Mouse (Mus musculus) midbrain, postnatal 0 days (tissue): ENCODE data around the gene Gm44511. TPM values are rescaled to one million over a fixed set of nuclear protein-coding genes. Genes with fewer than 3 reads are reported as not detected.

Experiments used
- ATAC-seq: fragments of 200-750 bp; cut with Nextera tagmentation; 2 replicates; pipeline ENCODE4 v1.8.0; 2017; ENCODE audit warnings: moderate number of reproducible peaks, mild to moderate bottlenecking, moderate TSS enrichment, moderate library complexity; ENCODE audit not compliant: low FRiP score
- DNase-seq: peaks from one replicate; pipeline ENCODE4 v3.0.0-alpha.2; 2015; ENCODE audit warnings: low spot score
- H3K27ac ChIP-seq: fragments of 300-500 bp; sonication (generic); 2 replicates; pipeline ENCODE4 v1.5.1; 2014; ENCODE audit warnings: low read depth, mild to moderate bottlenecking, low read length, mixed read lengths
- H3K27me3 ChIP-seq: fragments of 300-500 bp; sonication (generic); 2 replicates; pipeline ENCODE4 v1.6.1; 2014; ENCODE audit warnings: low read length, control low read depth, mixed read lengths; ENCODE audit not compliant: insufficient read depth
- H3K36me3 ChIP-seq: fragments of 300-500 bp; sonication (generic); 2 replicates; pipeline ENCODE4 v1.6.1; 2014; ENCODE audit warnings: low read length, control low read depth, mixed read lengths; ENCODE audit not compliant: insufficient read depth
- H3K4me1 ChIP-seq: fragments of 300-500 bp; sonication (generic); 2 replicates; pipeline ENCODE4 v1.6.1; 2014; ENCODE audit warnings: mild to moderate bottlenecking, control low read depth, antibody characterized with exemption, low read length, mixed read lengths; ENCODE audit not compliant: insufficient read depth
- H3K4me2 ChIP-seq: fragments of 300-500 bp; sonication (generic); 2 replicates; pipeline ENCODE4 v1.6.1; 2014; ENCODE audit warnings: low read depth, mild to moderate bottlenecking, low read length, mixed read lengths; ENCODE audit not compliant: poor library complexity, severe bottlenecking
- H3K4me3 ChIP-seq: fragments of 300-500 bp; sonication (generic); 2 replicates; pipeline ENCODE4 v1.5.1; 2014; ENCODE audit warnings: low read depth, mild to moderate bottlenecking, low read length, moderate library complexity
- H3K9ac ChIP-seq: fragments of 300-500 bp; sonication (generic); replicated peaks from 2 replicates; pipeline ENCODE4 v1.6.1; 2014; ENCODE audit warnings: mild to moderate bottlenecking, low read length, moderate library complexity, mixed read lengths; ENCODE audit not compliant: poor library complexity, severe bottlenecking
- H3K9me3 ChIP-seq: fragments of 300-500 bp; sonication (generic); 2 replicates; pipeline ENCODE4 v1.6.1; 2016; ENCODE audit warnings: low read length, control low read depth
- CTCF ChIP-seq: IDR thresholded peaks from 2 replicates; pipeline ENCODE4 v1.5.1; 2016; ENCODE audit warnings: antibody characterized with exemption, mild to moderate bottlenecking
- WGBS: fragments of 180-500 bp; shearing (Covaris S2); extraction: QIAGEN DNeasy Blood & Tissue Kit; methylation state at CpG from one replicate; pipeline ENCODE4 v1.1.7; 2014; 5-methylcytosine and 5-hydroxymethylcytosine counted together
- polyA plus RNA-seq: library from polyadenylated mRNA; unstranded; fragments of >200 nt; fragmentation: Nextera tagmentation; extraction: Ambion mirVana; gene quantifications from 2 replicates; pipeline ENCODE4 v1.2.1, GENCODE M21; 2015
- total RNA-seq: library from RNA; depleted of rRNA; stranded (reverse); fragments of >200 nt; gene quantifications from 2 replicates; pipeline ENCODE4 v1.2.3, GENCODE M21; 2014

Gm44511 gene
- total and polyA plus RNA-seq, 2 experiments from 2014 or later: not detected

- Histone ChIP-seq H3K27ac (no peak overlapping the region), H3K27me3 (no peaks in the 10 kb centered on the region), H3K4me1 (no peaks in the 10 kb centered on the region), H3K9ac (no peak overlapping the region), H3K4me3 (no peak overlapping the region), H3K9me3 (no peaks in the 10 kb centered on the region), H3K4me2 (no peak overlapping the region), H3K36me3 (no peaks in the 10 kb centered on the region)
- ATAC-seq (no peak), DNase-seq (no peak)
- 93% methylated on average over 4 of the region's 4 CpGs for WGBS
- no peak for TF ChIP-seq CTCF
Observed at GRCm38 (mm10) chr6:128847401-128847800, 21.3 kb upstream of the Gm44511 start.

GRCm38 (mm10) chr6:128845998-128846542 lies 20.0 kb upstream of the Gm44511 start:
- Histone ChIP-seq H3K27me3 (no peaks in the 10 kb centered on the region), H3K36me3 (no peaks in the 10 kb centered on the region), H3K4me1 (no peaks in the 10 kb centered on the region), H3K9me3 (no peaks in the 10 kb centered on the region), H3K4me3 (no peak overlapping the region), H3K27ac (no peak overlapping the region), H3K9ac (no peak overlapping the region), H3K4me2 (no peak overlapping the region)
- no peak for TF ChIP-seq CTCF
- ATAC-seq (no peak), DNase-seq (no peak)
- WGBS: 65% methylated on average over 6 of the region's 9 CpGs

- Histone ChIP-seq H3K4me1 (no peaks in the 10 kb centered on the region), H3K4me2 (0 out of 2 replicates have a peak overlapping the region, but pooled peaks have one; percentile 20), H3K36me3 (no peaks in the 10 kb centered on the region), H3K27ac (0 out of 2 replicates have a peak overlapping the region, but pooled peaks have one; percentile 18), H3K9ac (no peak overlapping the region), H3K9me3 (no peaks in the 10 kb centered on the region), H3K4me3 (no peak overlapping the region), H3K27me3 (no peaks in the 10 kb centered on the region)
- peak; percentile 93 for DNase-seq
- ATAC-seq: no peak
- WGBS: 26% methylated on average over 7 of the region's 7 CpGs
- peak; percentile 99 for TF ChIP-seq CTCF
Observed at GRCm38 (mm10) chr6:128845319-128845979, 19.3 kb upstream of the Gm44511 start.

GRCm38 (mm10) chr6:128844586-128845080 lies 18.5 kb upstream of the Gm44511 start:
- ATAC-seq: no peak
- peak overlapping the region; percentile 89; the same call in 1 of the 2 replicates for H3K27ac ChIP-seq
- no peaks in the 10 kb centered on the region for H3K27me3 ChIP-seq
- no peak for TF ChIP-seq CTCF
- H3K4me1 ChIP-seq: no peaks in the 10 kb centered on the region
- no peaks in the 10 kb centered on the region for H3K36me3 ChIP-seq
- peak overlapping the region; percentile 65 for H3K4me2 ChIP-seq
- H3K9me3 ChIP-seq: no peaks in the 10 kb centered on the region
- peak overlapping the region; percentile 69; the same call in 1 of the 2 replicates for H3K4me3 ChIP-seq
- H3K9ac ChIP-seq: no peak overlapping the region
- 67% methylated on average over 5 of the region's 5 CpGs for WGBS
- DNase-seq: no peak

- Histone ChIP-seq H3K9ac (0 out of 2 replicates have a peak overlapping the region, but pooled peaks have one; percentile 70), H3K4me3 (peak overlapping the region; percentile 69), H3K9me3 (no peaks in the 10 kb centered on the region), H3K27me3 (no peaks in the 10 kb centered on the region), H3K4me1 (no peaks in the 10 kb centered on the region), H3K27ac (peak overlapping the region; percentile 89; the same call in 1 of the 2 replicates), H3K36me3 (no peaks in the 10 kb centered on the region), H3K4me2 (peak overlapping the region; percentile 65)
- WGBS: 26% methylated on average over 8 of the region's 8 CpGs
- ATAC-seq (no peak), DNase-seq (no peak)
- TF ChIP-seq CTCF: no peak
Observed at GRCm38 (mm10) chr6:128844131-128844530, 18.0 kb upstream of the Gm44511 start.

- peak; percentile 52 for ATAC-seq
- peak; percentile 58 for DNase-seq
- H3K4me2 ChIP-seq: peak overlapping the region; percentile 65
Observed at GRCm38 (mm10) chr6:128843479-128843992, 17.4 kb upstream of the Gm44511 start.

More at GRCm38 (mm10) chr6:128843479-128843992, 17.4 kb upstream of the Gm44511 start:
- Histone ChIP-seq H3K9me3 (no peaks in the 10 kb centered on the region), H3K27me3 (no peaks in the 10 kb centered on the region), H3K36me3 (no peaks in the 10 kb centered on the region), H3K4me3 (peak overlapping the region; percentile 69), H3K9ac (peak overlapping the region; percentile 70), H3K27ac (peak overlapping the region; percentile 89), H3K4me1 (no peaks in the 10 kb centered on the region)
- TF ChIP-seq CTCF: no peak
- 1% methylated on average over 22 of the region's 22 CpGs for WGBS
